Mouse (Mus musculus): Measurements from ENCODE around the gene Rimbp2. TPM values are rescaled to one million over a fixed set of nuclear protein-coding genes. Genes with fewer than 3 reads are reported as not detected.

Gene Rimbp2
- polyA plus RNA-seq, 1 experiment from 2014 or later = 0.37 TPM

DNA sequence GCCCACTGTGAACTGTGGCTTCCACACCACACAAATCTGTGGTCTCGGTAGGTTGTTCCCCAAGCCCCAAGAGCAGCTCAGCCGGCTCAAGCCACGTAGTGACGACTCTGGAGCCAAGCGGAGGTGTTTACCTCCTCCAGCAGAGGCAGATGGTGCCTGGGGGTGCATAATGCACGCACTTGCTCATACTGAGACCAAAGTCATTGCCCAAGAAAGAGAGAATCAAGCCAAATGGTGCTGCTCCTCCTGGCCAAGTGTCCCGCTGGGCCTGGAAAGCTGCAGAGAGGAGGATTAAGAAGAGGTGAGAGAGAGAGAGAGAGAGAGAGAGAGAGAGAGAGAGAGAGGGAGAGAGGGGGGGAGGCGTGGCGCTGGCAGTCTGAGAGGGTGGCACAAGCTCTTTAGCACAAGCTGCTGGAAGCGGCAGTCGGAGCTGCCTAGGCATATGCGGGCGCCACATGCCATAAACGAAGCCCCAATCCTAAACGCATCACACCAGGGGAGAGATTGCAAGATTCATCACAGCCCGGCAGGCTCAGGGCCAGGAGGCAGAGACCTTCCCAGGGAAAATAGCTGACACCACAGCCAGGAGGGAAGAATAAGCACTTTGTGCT lies 75.8 kb downstream of the Rimbp2 start:
- 13% methylated on average over 15 of the region's 16 CpGs for WGBS
- no peak overlapping the region for H3K4me3 ChIP-seq (ENCODE audit: low read depth, low read length)
- H3K27me3 ChIP-seq (replicated peaks; ENCODE audit: control insufficient read depth, insufficient read depth, low read length) = 0 out of 2 replicates have a peak, but pooled peaks cover 5% of the 10 kb centered on the region
- H3K4me2 ChIP-seq = no peak overlapping the region
- H3K9ac ChIP-seq (ENCODE audit: low read depth, low read length) = no peak overlapping the region
- H3K4me1 ChIP-seq (replicated peaks; ENCODE audit: control insufficient read depth, insufficient read depth, low read length) = no peaks in the 10 kb centered on the region
- H3K9me3 ChIP-seq (ENCODE audit: control insufficient read depth, low read length) = no peaks in the 10 kb centered on the region
- no peaks in the 10 kb centered on the region for H3K36me3 ChIP-seq (ENCODE audit: control insufficient read depth, insufficient read depth, low read length)
- DNase-seq (ENCODE audit: low spot score) = no peak
- H3K27ac ChIP-seq (ENCODE audit: low read depth, low read length) = no peak overlapping the region
- ATAC-seq (replicated peaks; ENCODE audit: low FRiP score) = no peak

DNA sequence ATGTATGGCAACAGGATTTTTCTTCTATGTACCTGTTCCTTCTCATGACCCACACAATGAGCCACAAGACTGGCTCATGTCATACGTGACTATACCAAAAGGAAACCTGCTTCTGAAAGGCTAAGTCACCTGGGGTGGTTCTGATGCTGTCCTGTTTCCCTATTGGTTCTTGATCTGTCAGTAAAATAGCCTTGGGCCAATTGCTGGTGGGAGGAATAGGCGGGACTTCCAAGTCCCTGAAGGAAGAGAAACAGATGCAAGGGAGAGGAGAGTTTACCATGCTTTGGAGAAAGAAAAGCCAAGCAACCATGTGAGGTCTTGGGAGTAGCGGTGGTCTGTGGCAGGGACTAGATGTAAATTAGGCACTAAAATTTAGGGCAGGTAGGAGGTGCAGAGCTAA lies 81.6 kb downstream of the Rimbp2 start:
- H3K4me1 ChIP-seq (replicated peaks; ENCODE audit: control insufficient read depth, insufficient read depth, low read length) = no peaks in the 10 kb centered on the region
- H3K9me3 ChIP-seq (ENCODE audit: control insufficient read depth, low read length) = no peaks in the 10 kb centered on the region
- ATAC-seq (replicated peaks; ENCODE audit: low FRiP score) = no peak
- H3K36me3 ChIP-seq (ENCODE audit: control insufficient read depth, insufficient read depth, low read length) = no peaks in the 10 kb centered on the region
- WGBS = 61% methylated on average over 3 of the region's 3 CpGs
- no peak overlapping the region for H3K27ac ChIP-seq (ENCODE audit: low read depth, low read length)
- H3K4me3 ChIP-seq (ENCODE audit: low read depth, low read length) = no peak overlapping the region
- H3K27me3 ChIP-seq (replicated peaks; ENCODE audit: control insufficient read depth, insufficient read depth, low read length) = no peaks in the 10 kb centered on the region
- H3K9ac ChIP-seq (ENCODE audit: low read depth, low read length) = no peak overlapping the region
- DNase-seq (ENCODE audit: low spot score) = no peak
- no peak overlapping the region for H3K4me2 ChIP-seq

GRCm38 (mm10) chr5:128866811-128867210 lies 86.5 kb downstream of the Rimbp2 start:
- H3K36me3 ChIP-seq (ENCODE audit: control insufficient read depth, insufficient read depth, low read length) = no peaks in the 10 kb centered on the region
- ATAC-seq (replicated peaks; ENCODE audit: low FRiP score) (no peak), DNase-seq (ENCODE audit: low spot score) (no peak)
- no peaks in the 10 kb centered on the region for H3K9me3 ChIP-seq (ENCODE audit: control insufficient read depth, low read length)
- no peak overlapping the region for H3K27ac ChIP-seq (ENCODE audit: low read depth, low read length)
- H3K4me3 ChIP-seq (ENCODE audit: low read depth, low read length) = no peak overlapping the region
- no peaks in the 10 kb centered on the region for H3K4me1 ChIP-seq (replicated peaks; ENCODE audit: control insufficient read depth, insufficient read depth, low read length)
- no peaks in the 10 kb centered on the region for H3K27me3 ChIP-seq (replicated peaks; ENCODE audit: control insufficient read depth, insufficient read depth, low read length)
- H3K4me2 ChIP-seq = no peak overlapping the region
- H3K9ac ChIP-seq (ENCODE audit: low read depth, low read length) = no peak overlapping the region
- WGBS = 74% methylated on average over 5 of the region's 5 CpGs

DNA sequence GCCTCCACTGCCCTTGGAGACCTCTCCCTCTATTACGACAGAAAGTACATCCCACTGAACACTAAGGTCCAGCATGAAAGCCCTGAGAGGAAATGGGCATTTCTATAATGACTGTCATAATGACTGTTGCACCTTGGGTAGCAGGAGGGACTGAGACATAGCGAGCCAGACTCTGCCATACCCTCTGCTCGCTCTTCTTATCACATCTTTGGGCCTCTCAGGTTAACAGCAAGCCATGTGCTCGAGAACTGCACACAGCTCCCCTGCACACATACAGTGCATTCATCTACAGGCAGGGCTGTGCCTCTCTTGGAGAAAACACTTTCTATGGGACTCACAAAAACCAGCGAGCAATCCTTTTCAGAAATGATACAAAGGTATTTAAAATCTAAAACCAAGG lies 87.0 kb downstream of the Rimbp2 start:
- 64% methylated on average over 5 of the region's 5 CpGs for WGBS
- no peak overlapping the region for H3K4me3 ChIP-seq (ENCODE audit: low read depth, low read length)

GRCm38 (mm10) chr5:128863497-128863896 lies 89.8 kb downstream of the Rimbp2 start:
- no peak for DNase-seq (ENCODE audit: low spot score)
- Histone ChIP-seq H3K4me1 (replicated peaks; ENCODE audit: control insufficient read depth, insufficient read depth, low read length) (no peaks in the 10 kb centered on the region), H3K27me3 (replicated peaks; ENCODE audit: control insufficient read depth, insufficient read depth, low read length) (no peaks in the 10 kb centered on the region), H3K27ac (ENCODE audit: low read depth, low read length) (no peak overlapping the region), H3K9ac (ENCODE audit: low read depth, low read length) (no peak overlapping the region), H3K4me2 (no peak overlapping the region), H3K36me3 (ENCODE audit: control insufficient read depth, insufficient read depth, low read length) (no peaks in the 10 kb centered on the region), H3K9me3 (ENCODE audit: control insufficient read depth, low read length) (no peaks in the 10 kb centered on the region), H3K4me3 (ENCODE audit: low read depth, low read length) (no peak overlapping the region)
- 56% methylated on average over 6 of the region's 6 CpGs for WGBS
- no peak for ATAC-seq (replicated peaks; ENCODE audit: low FRiP score)

More for the DNA sequence above, 87.0 kb downstream of the Rimbp2 start:
- H3K9me3 ChIP-seq (ENCODE audit: control insufficient read depth, low read length) = no peaks in the 10 kb centered on the region
- ATAC-seq (replicated peaks; ENCODE audit: low FRiP score) (no peak), DNase-seq (ENCODE audit: low spot score) (no peak)
- H3K9ac ChIP-seq (ENCODE audit: low read depth, low read length) = no peak overlapping the region
- no peak overlapping the region for H3K27ac ChIP-seq (ENCODE audit: low read depth, low read length)
- H3K27me3 ChIP-seq (replicated peaks; ENCODE audit: control insufficient read depth, insufficient read depth, low read length) = no peaks in the 10 kb centered on the region
- H3K4me1 ChIP-seq (replicated peaks; ENCODE audit: control insufficient read depth, insufficient read depth, low read length) = no peaks in the 10 kb centered on the region
- H3K4me2 ChIP-seq = no peak overlapping the region
- H3K36me3 ChIP-seq (ENCODE audit: control insufficient read depth, insufficient read depth, low read length) = no peaks in the 10 kb centered on the region

DNA sequence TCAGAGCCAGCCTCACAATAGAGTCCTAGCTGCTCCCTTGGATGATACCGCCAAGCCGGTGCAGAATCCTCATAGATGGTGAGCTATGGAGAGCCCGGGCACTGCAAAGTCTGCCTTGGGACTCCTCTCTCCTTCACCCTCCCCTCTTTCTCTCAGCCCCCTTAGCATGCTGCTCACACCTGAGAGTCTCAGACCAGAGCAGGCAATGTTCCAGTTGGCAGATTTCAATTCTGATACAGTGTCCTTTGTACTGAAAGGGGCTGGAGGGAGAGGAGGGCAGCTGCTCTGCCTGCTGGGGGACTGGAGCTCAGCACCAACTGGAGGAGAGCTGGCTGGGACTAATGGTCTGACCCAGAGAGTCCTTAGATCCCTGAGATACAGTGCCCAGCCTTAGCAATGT lies 92.4 kb downstream of the Rimbp2 start:
- no peak overlapping the region for H3K4me3 ChIP-seq (ENCODE audit: low read depth, low read length)
- H3K36me3 ChIP-seq (ENCODE audit: control insufficient read depth, insufficient read depth, low read length) = no peaks in the 10 kb centered on the region
- no peaks in the 10 kb centered on the region for H3K9me3 ChIP-seq (ENCODE audit: control insufficient read depth, low read length)
- DNase-seq (ENCODE audit: low spot score) (no peak), ATAC-seq (replicated peaks; ENCODE audit: low FRiP score) (no peak)
- H3K27me3 ChIP-seq (replicated peaks; ENCODE audit: control insufficient read depth, insufficient read depth, low read length) = no peaks in the 10 kb centered on the region
- H3K4me2 ChIP-seq = no peak overlapping the region
- no peaks in the 10 kb centered on the region for H3K4me1 ChIP-seq (replicated peaks; ENCODE audit: control insufficient read depth, insufficient read depth, low read length)
- WGBS = 92% methylated on average over 3 of the region's 3 CpGs
- no peak overlapping the region for H3K9ac ChIP-seq (ENCODE audit: low read depth, low read length)
- H3K27ac ChIP-seq (ENCODE audit: low read depth, low read length) = no peak overlapping the region

- Histone ChIP-seq H3K9ac (ENCODE audit: low read depth, low read length) (no peak overlapping the region), H3K27ac (ENCODE audit: low read depth, low read length) (no peak overlapping the region), H3K9me3 (ENCODE audit: control insufficient read depth, low read length) (no peaks in the 10 kb centered on the region), H3K4me2 (no peak overlapping the region), H3K36me3 (ENCODE audit: control insufficient read depth, insufficient read depth, low read length) (no peaks in the 10 kb centered on the region), H3K4me1 (replicated peaks; ENCODE audit: control insufficient read depth, insufficient read depth, low read length) (no peaks in the 10 kb centered on the region), H3K27me3 (replicated peaks; ENCODE audit: control insufficient read depth, insufficient read depth, low read length) (no peaks in the 10 kb centered on the region), H3K4me3 (ENCODE audit: low read depth, low read length) (no peak overlapping the region)
- WGBS = 61% methylated on average over 6 of the region's 6 CpGs
- DNase-seq (ENCODE audit: low spot score) (no peak), ATAC-seq (replicated peaks; ENCODE audit: low FRiP score) (no peak)
These were observed 100.5 kb downstream of the Rimbp2 start for GRCm38 (mm10) chr5:128852791-128853190.

- H3K27me3 ChIP-seq (replicated peaks; ENCODE audit: control insufficient read depth, insufficient read depth, low read length) = no peaks in the 10 kb centered on the region
- H3K9ac ChIP-seq (ENCODE audit: low read depth, low read length) = no peak overlapping the region
- ATAC-seq (replicated peaks; ENCODE audit: low FRiP score) (no peak), DNase-seq (ENCODE audit: low spot score) (no peak)
- no peak overlapping the region for H3K27ac ChIP-seq (ENCODE audit: low read depth, low read length)
- H3K9me3 ChIP-seq (ENCODE audit: control insufficient read depth, low read length) = no peaks in the 10 kb centered on the region
- no peak overlapping the region for H3K4me3 ChIP-seq (ENCODE audit: low read depth, low read length)
- no peaks in the 10 kb centered on the region for H3K36me3 ChIP-seq (ENCODE audit: control insufficient read depth, insufficient read depth, low read length)
- H3K4me1 ChIP-seq (replicated peaks; ENCODE audit: control insufficient read depth, insufficient read depth, low read length) = no peaks in the 10 kb centered on the region
- no peak overlapping the region for H3K4me2 ChIP-seq
- 72% methylated on average over 8 of the region's 8 CpGs for WGBS
These were observed 105.5 kb downstream of the Rimbp2 start for GRCm38 (mm10) chr5:128847806-128848205.

- Histone ChIP-seq H3K36me3 (ENCODE audit: control insufficient read depth, insufficient read depth, low read length) (no peaks in the 10 kb centered on the region), H3K9ac (ENCODE audit: low read depth, low read length) (no peak overlapping the region), H3K4me3 (ENCODE audit: low read depth, low read length) (no peak overlapping the region), H3K9me3 (ENCODE audit: control insufficient read depth, low read length) (no peaks in the 10 kb centered on the region), H3K27me3 (replicated peaks; ENCODE audit: control insufficient read depth, insufficient read depth, low read length) (no peaks in the 10 kb centered on the region), H3K27ac (ENCODE audit: low read depth, low read length) (no peak overlapping the region), H3K4me2 (no peak overlapping the region), H3K4me1 (replicated peaks; ENCODE audit: control insufficient read depth, insufficient read depth, low read length) (no peaks in the 10 kb centered on the region)
- ATAC-seq (replicated peaks; ENCODE audit: low FRiP score) (no peak), DNase-seq (ENCODE audit: low spot score) (no peak)
- 82% methylated on average over 12 of the region's 12 CpGs for WGBS
These were observed 106.7 kb downstream of the Rimbp2 start for GRCm38 (mm10) chr5:128846433-128847040.

Data from liver, embryonic 11.5 days (tissue).